Mouse (Mus musculus) limb, embryonic 11.5 days (tissue): ENCODE results near the gene Grap. TPM values are rescaled to one million over a fixed set of nuclear protein-coding genes. Genes with fewer than 3 reads are reported as not detected.
A peak's percentile ranks its signal among the peaks of the same experiment; 100 is the strongest.

Experiments used
- ATAC-seq: fragments of 200-750 bp; cut with Nextera tagmentation; 2 replicates; pipeline ENCODE4 v1.8.0; 2017; ENCODE audit warnings: low read depth; ENCODE audit not compliant: insufficient number of reproducible peaks, low FRiP score, low TSS enrichment
- DNase-seq: peaks from one replicate; pipeline ENCODE4 v3.0.0-alpha.2; 2015; ENCODE audit warnings: low spot score
- H3K27ac ChIP-seq: fragments of 300-500 bp; sonication (generic); replicated peaks from 2 replicates; pipeline ENCODE4 v1.5.1; 2014; ENCODE audit warnings: low read depth, mild to moderate bottlenecking, low read length
- H3K27me3 ChIP-seq: fragments of 300-500 bp; sonication (generic); 2 replicates; pipeline ENCODE4 v1.6.1; 2014; ENCODE audit warnings: mild to moderate bottlenecking, low read length, mixed read lengths; ENCODE audit not compliant: control insufficient read depth, insufficient read depth
- H3K36me3 ChIP-seq: fragments of 300-500 bp; sonication (generic); 2 replicates; pipeline ENCODE4 v1.6.1; 2014; ENCODE audit warnings: mild to moderate bottlenecking, low read length, moderate library complexity, mixed read lengths; ENCODE audit not compliant: control insufficient read depth, insufficient read depth
- H3K4me1 ChIP-seq: fragments of 300-500 bp; sonication (generic); 2 replicates; pipeline ENCODE4 v1.6.1; 2014; ENCODE audit warnings: low read length, mixed read lengths; ENCODE audit not compliant: control insufficient read depth, insufficient read depth
- H3K4me2 ChIP-seq: fragments of 300-500 bp; sonication (generic); 2 replicates; pipeline ENCODE4 v1.6.1; 2014; ENCODE audit warnings: low read depth, mild to moderate bottlenecking, moderate library complexity; ENCODE audit not compliant: severe bottlenecking
- H3K4me3 ChIP-seq: fragments of 300-500 bp; sonication (generic); 2 replicates; pipeline ENCODE4 v1.5.1; 2014; ENCODE audit warnings: low read depth, low read length
- H3K9ac ChIP-seq: fragments of 300-500 bp; sonication (generic); 2 replicates; pipeline ENCODE4 v1.6.1; 2014; ENCODE audit warnings: mild to moderate bottlenecking, low read length
- H3K9me3 ChIP-seq: fragments of 300-500 bp; sonication (generic); 2 replicates; pipeline ENCODE4 v1.6.1; 2016; ENCODE audit warnings: low read length; ENCODE audit not compliant: control insufficient read depth
- WGBS: fragments of 180-500 bp; shearing (Covaris S2); extraction: QIAGEN DNeasy Blood & Tissue Kit; methylation state at CpG from one replicate; pipeline ENCODE4 v1.1.7; 2014; 5-methylcytosine and 5-hydroxymethylcytosine counted together
- polyA plus RNA-seq: library from polyadenylated mRNA; unstranded; fragments of >200 nt; fragmentation: Nextera tagmentation; extraction: Ambion mirVana; gene quantifications from 2 replicates; pipeline ENCODE4 v1.2.1, GENCODE M21; 2014

Grap gene
- polyA plus RNA-seq, 1 experiment from 2014 or later: 5.2 TPM

GRCm38 (mm10) chr11:61686906-61687453 lies 33.9 kb downstream of the Grap start:
- Histone ChIP-seq H3K27me3 (peaks cover 14% of the 10 kb centered on the region), H3K9ac (no peak overlapping the region), H3K27ac (no peak overlapping the region), H3K4me2 (no peak overlapping the region), H3K36me3 (no peaks in the 10 kb centered on the region), H3K9me3 (no peaks in the 10 kb centered on the region), H3K4me3 (no peak overlapping the region), H3K4me1 (peaks cover 4% of the 10 kb centered on the region; the same call in 1 of the 2 replicates)
- 39% methylated on average over 10 of the region's 10 CpGs for WGBS
- DNase-seq (no peak), ATAC-seq (no peak)

GRCm38 (mm10) chr11:61687595-61687994 lies 34.5 kb downstream of the Grap start:
- ATAC-seq (no peak), DNase-seq (peak; percentile 34)
- H3K36me3 ChIP-seq: no peaks in the 10 kb centered on the region
- WGBS: 38% methylated on average over 2 of the region's 2 CpGs
- H3K9me3 ChIP-seq: no peaks in the 10 kb centered on the region
- no peak overlapping the region for H3K9ac ChIP-seq
- no peak overlapping the region for H3K27ac ChIP-seq
- peaks cover 4% of the 10 kb centered on the region; the same call in 1 of the 2 replicates for H3K4me1 ChIP-seq
- H3K27me3 ChIP-seq: peaks cover 14% of the 10 kb centered on the region
- H3K4me3 ChIP-seq: no peak overlapping the region
- H3K4me2 ChIP-seq: no peak overlapping the region

- no peaks in the 10 kb centered on the region for H3K27me3 ChIP-seq
- no peaks in the 10 kb centered on the region for H3K36me3 ChIP-seq
- no peaks in the 10 kb centered on the region for H3K9me3 ChIP-seq
- DNase-seq: no peak
- no peaks in the 10 kb centered on the region for H3K4me1 ChIP-seq
- no peak for ATAC-seq
- H3K27ac ChIP-seq: no peak overlapping the region
- no peak overlapping the region for H3K4me2 ChIP-seq
- 92% methylated on average over 5 of the region's 5 CpGs for WGBS
- no peak overlapping the region for H3K4me3 ChIP-seq
- no peak overlapping the region for H3K9ac ChIP-seq
Observed at GRCm38 (mm10) chr11:61692996-61693395, 39.9 kb downstream of the Grap start.

GRCm38 (mm10) chr11:61698852-61699251 lies 45.8 kb downstream of the Grap start:
- no peaks in the 10 kb centered on the region for H3K36me3 ChIP-seq
- no peak overlapping the region for H3K4me3 ChIP-seq
- ATAC-seq: no peak
- H3K4me2 ChIP-seq: no peak overlapping the region
- no peak overlapping the region for H3K9ac ChIP-seq
- H3K27me3 ChIP-seq: no peaks in the 10 kb centered on the region
- DNase-seq: no peak
- no peaks in the 10 kb centered on the region for H3K4me1 ChIP-seq
- no peak overlapping the region for H3K27ac ChIP-seq
- no peaks in the 10 kb centered on the region for H3K9me3 ChIP-seq

GRCm38 (mm10) chr11:61699460-61699859 lies 46.4 kb downstream of the Grap start:
- H3K36me3 ChIP-seq: no peaks in the 10 kb centered on the region
- H3K4me2 ChIP-seq: no peak overlapping the region
- DNase-seq: no peak
- no peaks in the 10 kb centered on the region for H3K27me3 ChIP-seq
- WGBS: 83% methylated on average over 5 of the region's 5 CpGs
- no peaks in the 10 kb centered on the region for H3K9me3 ChIP-seq
- H3K27ac ChIP-seq: no peak overlapping the region
- no peak for ATAC-seq
- no peak overlapping the region for H3K9ac ChIP-seq
- H3K4me1 ChIP-seq: no peaks in the 10 kb centered on the region
- no peak overlapping the region for H3K4me3 ChIP-seq

GRCm38 (mm10) chr11:61699933-61700332 lies 46.9 kb downstream of the Grap start:
- Histone ChIP-seq H3K36me3 (no peaks in the 10 kb centered on the region), H3K4me1 (no peaks in the 10 kb centered on the region), H3K27me3 (no peaks in the 10 kb centered on the region), H3K4me2 (no peak overlapping the region), H3K9ac (no peak overlapping the region), H3K27ac (no peak overlapping the region), H3K9me3 (no peaks in the 10 kb centered on the region), H3K4me3 (no peak overlapping the region)
- DNase-seq (no peak), ATAC-seq (no peak)
- WGBS: 77% methylated on average over 4 of the region's 4 CpGs

GRCm38 (mm10) chr11:61701696-61702095 lies 48.6 kb downstream of the Grap start:
- no peak overlapping the region for H3K27ac ChIP-seq
- WGBS: 80% methylated on average over 5 of the region's 5 CpGs
- no peaks in the 10 kb centered on the region for H3K9me3 ChIP-seq
- H3K9ac ChIP-seq: no peak overlapping the region
- H3K4me2 ChIP-seq: no peak overlapping the region
- H3K36me3 ChIP-seq: no peaks in the 10 kb centered on the region
- H3K27me3 ChIP-seq: no peaks in the 10 kb centered on the region
- ATAC-seq (no peak), DNase-seq (no peak)
- no peak overlapping the region for H3K4me3 ChIP-seq
- no peaks in the 10 kb centered on the region for H3K4me1 ChIP-seq

- no peak overlapping the region for H3K27ac ChIP-seq
- 91% methylated on average over 5 of the region's 5 CpGs for WGBS
- ATAC-seq: no peak
- no peak overlapping the region for H3K4me3 ChIP-seq
- H3K27me3 ChIP-seq: no peaks in the 10 kb centered on the region
- no peak overlapping the region for H3K9ac ChIP-seq
- no peak for DNase-seq
- no peaks in the 10 kb centered on the region for H3K4me1 ChIP-seq
- H3K4me2 ChIP-seq: no peak overlapping the region
- H3K9me3 ChIP-seq: no peaks in the 10 kb centered on the region
- H3K36me3 ChIP-seq: no peaks in the 10 kb centered on the region
Observed at GRCm38 (mm10) chr11:61702494-61702893, 49.4 kb downstream of the Grap start.

- no peak overlapping the region for H3K9ac ChIP-seq
- no peak for DNase-seq
- no peaks in the 10 kb centered on the region for H3K36me3 ChIP-seq
- no peak for ATAC-seq
- no peaks in the 10 kb centered on the region for H3K27me3 ChIP-seq
- no peak overlapping the region for H3K27ac ChIP-seq
- H3K4me2 ChIP-seq: no peak overlapping the region
- H3K4me3 ChIP-seq: no peak overlapping the region
- peaks cover 6% of the 10 kb centered on the region for H3K4me1 ChIP-seq
- no peaks in the 10 kb centered on the region for H3K9me3 ChIP-seq
- 82% methylated on average over 2 of the region's 2 CpGs for WGBS
Observed at GRCm38 (mm10) chr11:61705581-61705980, 52.5 kb downstream of the Grap start.
